Mouse (Mus musculus) left cerebral cortex, postnatal 10 days (tissue): Measurements from ENCODE around the gene Pfkfb3. TPM values are rescaled to one million over a fixed set of nuclear protein-coding genes. Genes with fewer than 3 reads are reported as not detected.

Experiments used
- total RNA-seq, 2 experiments: library from RNA; stranded (reverse); gene quantifications; 2 replicates each; pipeline ENCODE4 v1.2.3; 2021

The Pfkfb3 gene
- total RNA-seq, 2 experiments from 2014 or later = 23.5 to 29.7 TPM

Other genes starting within 250 kb of the Pfkfb3 start
- 100 to 1,000 TPM in 1 of 2 experiments, 10 to 100 TPM in 1; 97.9 to 109 TPM for gene Rbm17, start 50.1 kb upstream of the Pfkfb3 start, total RNA-seq
- not detected for gene Gm17490, start 72.2 kb upstream of the Pfkfb3 start, total RNA-seq
- gene Il2ra, start 88.7 kb upstream of the Pfkfb3 start, total RNA-seq = under 1 TPM; 0.11 to 0.22 TPM
- 1 to 10 TPM; 2.9 to 3.8 TPM for gene Il15ra, start 151.2 kb upstream of the Pfkfb3 start, total RNA-seq
- 10 to 100 TPM; 79.0 to 81.3 TPM for gene Fbh1, start 223.5 kb upstream of the Pfkfb3 start, total RNA-seq
- 10 to 100 TPM; 67.6 to 76.4 TPM for gene Ankrd16, start 223.8 kb upstream of the Pfkfb3 start, total RNA-seq